In genomic region chr11:97434704-97435454, GRCm38 (mm10) we compare ENCODE assay signal across 8 mouse cellular contexts. TPM values are rescaled to one million over a fixed set of nuclear protein-coding genes. Genes with fewer than 3 reads are reported as not detected.
A peak's percentile ranks its signal among the peaks of the same experiment; 100 is the strongest.
DNase-seq lines count a peak whose midpoint lies in the region; ATAC-seq and TF ChIP-seq lines count a peak whose summit lies in the region.

No protein-coding gene starts in this region.

- peak overlapping the region; percentile 68 for H3K4me3 ChIP-seq in gastrocnemius, adult 2 months
- H3K4me3 ChIP-seq in hindbrain, embryonic 16.5 days (ENCODE audit: low read length) = peak overlapping the region; percentile 25
- H3K4me3 ChIP-seq in liver, embryonic 12.5 days = peak overlapping the region; percentile 59
- H3K4me3 ChIP-seq in myocyte = peak overlapping the region; percentile 3

- 5% methylated on average over 15 of the region's 15 CpGs for WGBS in hindbrain, embryonic 16.5 days
- WGBS in liver, embryonic 12.5 days (ENCODE audit: insufficient replicate concordance) = 2% methylated on average over 15 of the region's 15 CpGs

- peak; percentile 85 for DNase-seq in layer of hippocampus, adult 9-11 months
- no peak for DNase-seq in layer of hippocampus, adult 9-10 months (ENCODE audit: low spot score)
- DNase-seq in cerebellum, postnatal 10 days = peak; percentile 56 to 59
- DNase-seq in gastrocnemius, adult 2 months = peak; percentile 93
- peak; percentile 66 to 76 for DNase-seq in thymus, adult 18-20 months

- no peaks in the 10 kb centered on the region for H3K36me3 ChIP-seq in hindbrain, embryonic 16.5 days (ENCODE audit: control insufficient read depth, insufficient read depth, low read length)
- H3K36me3 ChIP-seq in liver, embryonic 12.5 days = no peaks in the 10 kb centered on the region
- no peaks in the 10 kb centered on the region for H3K36me3 ChIP-seq in myocyte (ENCODE audit: control insufficient read depth, insufficient read depth)

- peak; percentile 72 for ATAC-seq in hindbrain, embryonic 16.5 days
- peak; percentile 85 for ATAC-seq in liver, embryonic 12.5 days

- H3K27ac ChIP-seq in gastrocnemius, adult 2 months = peak overlapping the region; percentile 94
- H3K27ac ChIP-seq in hindbrain, embryonic 16.5 days (ENCODE audit: low read depth, low read length) = peak overlapping the region; percentile 58; the same call in 1 of the 2 replicates
- H3K27ac ChIP-seq in liver, embryonic 12.5 days = peak overlapping the region; percentile 99

- H3K9me3 ChIP-seq in hindbrain, embryonic 16.5 days (ENCODE audit: control insufficient read depth, low read length) = no peaks in the 10 kb centered on the region
- H3K9me3 ChIP-seq in liver, embryonic 12.5 days (replicated peaks) = no peaks in the 10 kb centered on the region

- peak overlapping the region; percentile 38; the same call in 1 of the 2 replicates for H3K9ac ChIP-seq in hindbrain, embryonic 16.5 days (ENCODE audit: low read depth, low read length)
- peak overlapping the region; percentile 64 for H3K9ac ChIP-seq in liver, embryonic 12.5 days

- TF ChIP-seq POLR2A in myocyte (IDR thresholded peaks at IDR 0.05; ENCODE audit: insufficient read length, low read depth) = peak; percentile 11

- no peak overlapping the region for H3ac ChIP-seq in myocyte (ENCODE audit: control insufficient read depth, insufficient read length)

- peaks cover 9% of the 10 kb centered on the region for H3K4me1 ChIP-seq in hindbrain, embryonic 16.5 days (ENCODE audit: control insufficient read depth, insufficient read depth, low read depth, low read length)
- H3K4me1 ChIP-seq in liver, embryonic 12.5 days = peaks cover 91% of the 10 kb centered on the region

- peaks cover 74% of the 10 kb centered on the region for H3K79me2 ChIP-seq in myocyte (ENCODE audit: control insufficient read depth, insufficient read depth)

- H3K27me3 ChIP-seq in hindbrain, embryonic 16.5 days (replicated peaks; ENCODE audit: control insufficient read depth, insufficient read depth, low read length) = peaks cover 11% of the 10 kb centered on the region
- no peaks in the 10 kb centered on the region for H3K27me3 ChIP-seq in liver, embryonic 12.5 days (replicated peaks)
- no peaks in the 10 kb centered on the region for H3K27me3 ChIP-seq in myocyte (ENCODE audit: control insufficient read depth, insufficient read depth, insufficient read length)

- peak overlapping the region; percentile 47 for H3K4me2 ChIP-seq in hindbrain, embryonic 16.5 days (ENCODE audit: low read length)
- peak overlapping the region; percentile 70 for H3K4me2 ChIP-seq in liver, embryonic 12.5 days
- H3K4me2 ChIP-seq in myocyte (ENCODE audit: low read depth) = peak overlapping the region; percentile 69

- TF ChIP-seq CTCF in gastrocnemius, adult 2 months (IDR thresholded peaks at IDR 0.05) = peak; percentile 52

- intact Hi-C loops in gastrocnemius, adult 2 months (cut with DNase I) = no loop called here

TF ChIP-seq in myocyte, 11 proteins besides CTCF, POLR2A, EP300 and RAD21:
- TF ChIP-seq USF1 (IDR thresholded peaks at IDR 0.05; ENCODE audit: low read depth) (no peak), MAX (IDR thresholded peaks at IDR 0.05; ENCODE audit: low read depth) (no peak), TCF3 (IDR thresholded peaks at IDR 0.05; ENCODE audit: insufficient read length, low read depth) (no peak), E2F4 (IDR thresholded peaks at IDR 0.05; ENCODE audit: insufficient read depth) (no peak), MYOG (IDR thresholded peaks at IDR 0.05; ENCODE audit: control insufficient read depth in 1 of 3, insufficient read depth in 1 of 3, insufficient read length in 2 of 3, low read depth in 2 of 3) (no peak), SRF (IDR thresholded peaks at IDR 0.05; ENCODE audit: control insufficient read depth, insufficient read length, low read depth) (no peak), POLR2AphosphoS2 (IDR thresholded peaks at IDR 0.05; ENCODE audit: insufficient read length, low read depth) (peak; percentile 23), CEBPB (IDR thresholded peaks at IDR 0.05; ENCODE audit: insufficient read depth, poor library complexity, severe bottlenecking) (0 out of 2 replicates have a peak, but pooled peaks have one; percentile 56), TCF12 (IDR thresholded peaks at IDR 0.05; ENCODE audit: insufficient read depth, poor library complexity, severe bottlenecking) (no peak)

RNA-seq across cellular contexts. Expression of gene Arhgap23, which starts 19.5 kb away (rescaled TPM):
- 1 to 10 TPM; 5.9 to 7.5 TPM for total RNA-seq in gastrocnemius, adult 2 months (2021)
- polyA plus RNA-seq in hindbrain, embryonic 16.5 days (2015; fragmentation: Nextera tagmentation; extraction: Ambion mirVana) = 8.5 and 9.4 TPM in 2 replicates
- polyA plus RNA-seq in liver, embryonic 12.5 days (2016; fragmentation: Nextera tagmentation; extraction: Ambion mirVana) = 17.3 and 19.7 TPM in 2 replicates
- polyA plus RNA-seq in myocyte (2012; fragmentation: generic; extraction: Trizol) = 41.9 TPM

Comparison
In these comparisons a context has a peak if more than half of its experiments do, and no peak if none do; other contexts are left out.
1. H3K4me3 ChIP-seq: peak in every context shown above with its lines; median percentile 68 in gastrocnemius, adult 2 months; 59 in liver, embryonic 12.5 days; 25 in hindbrain, embryonic 16.5 days; 3 in myocyte.